Mouse (Mus musculus): Measurements from ENCODE around the gene Ubl7.

DNA sequence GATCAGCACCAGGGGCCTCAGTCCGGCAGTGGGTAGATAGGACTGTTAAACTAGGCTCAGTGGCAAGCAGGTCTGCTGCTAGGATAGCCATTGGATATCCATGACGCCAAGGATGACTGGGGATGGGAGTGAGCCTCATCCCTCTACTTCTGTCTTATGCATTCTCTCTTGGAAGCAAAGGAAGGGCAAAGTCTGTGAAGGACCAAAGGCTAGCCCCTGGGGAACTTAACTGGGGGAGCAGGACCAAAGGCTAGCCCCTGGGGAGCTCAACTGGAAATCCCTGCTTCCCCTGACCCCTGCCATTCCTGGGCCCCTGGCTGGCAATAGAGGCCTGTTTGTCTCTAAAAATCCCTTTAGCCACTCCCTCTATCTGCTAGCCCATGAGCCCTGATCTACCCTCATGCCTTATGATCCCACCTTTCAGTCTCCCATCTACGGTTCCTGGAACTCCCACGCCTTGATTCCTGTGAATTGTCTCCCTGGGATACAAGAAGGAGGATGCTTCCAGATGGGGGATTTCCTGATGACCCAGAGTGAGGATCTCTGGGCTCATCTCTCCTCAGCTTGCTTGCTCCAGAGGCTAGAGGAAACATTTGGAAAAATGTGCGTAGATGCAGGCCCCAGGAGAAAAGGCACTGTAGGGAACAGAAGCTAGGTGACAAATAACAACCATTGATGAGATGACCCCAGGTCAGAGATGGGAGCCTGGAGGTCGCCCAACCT, 53.9 kb downstream of the Ubl7 start:
- TF ChIP-seq GATA1 (IDR thresholded peaks at IDR 0.05; ENCODE audit: low read length) (no peak), TAL1 (IDR thresholded peaks at IDR 0.05; ENCODE audit: low read length) (no peak)
